Mouse (Mus musculus) CH12.LX (cell line): Measurements from ENCODE around the gene Sugt1.

Source experiments
- CHD1 ChIP-seq: IDR thresholded peaks from 2 replicates; pipeline ENCODE4 v1.6.1; 2012; ENCODE audit warnings: low read depth, low read length, improper control_type of control experiment, inconsistent platforms
- CTCF ChIP-seq, 2 experiments: IDR thresholded peaks in 1 of 2; conservative IDR thresholded peaks in 1 of 2; 2 replicates each; pipeline ENCODE4 v1.5.1; 2011 to 2012; ENCODE audit warnings: low read depth in 2 of 2, low read length in 2 of 2, improper control_type of control experiment in 1 of 2, inconsistent platforms in 1 of 2, mild to moderate bottlenecking in 1 of 2, moderate library complexity in 1 of 2
- ELF1 ChIP-seq: IDR thresholded peaks from 2 replicates; pipeline ENCODE4 v1.6.1; 2014; ENCODE audit warnings: low read depth, mild to moderate bottlenecking, inconsistent platforms, low read length, improper control_type of control experiment
- ETS1 ChIP-seq: conservative IDR thresholded peaks from 2 replicates; pipeline ENCODE4 v1.6.1; 2012; ENCODE audit warnings: low read depth, mild to moderate bottlenecking, inconsistent platforms, low read length, improper control_type of control experiment, moderate library complexity
- MAFK ChIP-seq: IDR thresholded peaks from 2 replicates; pipeline ENCODE4 v1.6.1; 2011; ENCODE audit warnings: low read length, improper control_type of control experiment; ENCODE audit not compliant: insufficient replicate concordance
- MEF2A ChIP-seq: IDR thresholded peaks from 2 replicates; pipeline ENCODE4 v1.6.1; 2014; ENCODE audit warnings: low read depth, mild to moderate bottlenecking, inconsistent platforms, low read length, improper control_type of control experiment, borderline replicate concordance
- POLR2A ChIP-seq: IDR thresholded peaks from 2 replicates; pipeline ENCODE4 v1.6.1; 2011; ENCODE audit warnings: low read depth, mild to moderate bottlenecking, improper control_type of control experiment, low read length
- RCOR1 ChIP-seq: conservative IDR thresholded peaks from 2 replicates; pipeline ENCODE4 v1.6.1; 2012; ENCODE audit warnings: low read depth, mild to moderate bottlenecking, inconsistent platforms, low read length, improper control_type of control experiment
- TBP ChIP-seq: conservative IDR thresholded peaks from 2 replicates; pipeline ENCODE4 v1.6.1; 2011; ENCODE audit warnings: low read depth, low read length, improper control_type of control experiment
- USF1 ChIP-seq: IDR thresholded peaks from 2 replicates; pipeline ENCODE4 v1.6.1; 2014; ENCODE audit warnings: low read depth, mild to moderate bottlenecking, inconsistent platforms, low read length, improper control_type of control experiment
- USF2 ChIP-seq: conservative IDR thresholded peaks from 2 replicates; pipeline ENCODE4 v1.6.1; 2011; ENCODE audit warnings: low read depth, low read length, improper control_type of control experiment
- ZC3H11A ChIP-seq: IDR thresholded peaks from 2 replicates; pipeline ENCODE4 v1.6.1; 2012; ENCODE audit warnings: low read depth, mild to moderate bottlenecking, inconsistent platforms, low read length, improper control_type of control experiment

DNA sequence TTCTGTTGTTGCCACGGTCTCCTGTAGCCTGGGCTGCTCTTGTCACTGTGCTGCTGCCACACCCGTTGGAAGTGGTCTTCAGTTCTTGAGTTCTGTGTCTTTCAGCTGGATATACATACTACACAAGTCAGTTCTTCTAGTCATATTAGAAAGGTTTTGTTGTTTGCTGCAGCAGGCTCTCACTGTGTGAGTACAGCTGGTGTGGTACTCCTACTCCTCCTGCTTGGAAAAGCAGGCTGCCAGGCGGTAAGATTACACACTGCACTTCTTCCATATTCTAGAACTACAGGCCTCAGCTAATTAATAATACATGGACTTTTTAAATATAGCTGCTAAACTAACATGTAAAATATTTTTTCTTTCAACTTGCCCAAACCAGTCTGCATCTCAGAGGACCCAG, 19.4 kb downstream of the Sugt1 start:
- TF ChIP-seq CTCF (conservative IDR thresholded peaks at IDR 0.05 in 1 of 2, IDR thresholded peaks at IDR 0.05 in 1 of 2; ENCODE audit: low read depth in 2 of 2, low read length in 2 of 2), result no peak
- no peak for TF ChIP-seq POLR2A
- TF ChIP-seq USF1, result no peak
- TF ChIP-seq RCOR1, result no peak
- no peak for TF ChIP-seq MAFK
- TF ChIP-seq ETS1, result no peak
- no peak for TF ChIP-seq ELF1
- TF ChIP-seq MEF2A, result no peak
- no peak for TF ChIP-seq TBP
- TF ChIP-seq ZC3H11A, result no peak
- no peak for TF ChIP-seq CHD1
- no peak for TF ChIP-seq USF2
